Mouse (Mus musculus) mesoderm, embryonic 11.5 days (tissue): Measurements from ENCODE around the gene Plekhg1.

Experiments
- DNase-seq: peaks from one replicate; pipeline ENCODE4 v3.0.0-alpha.2; 2012; ENCODE audit warnings: low read depth, low spot score

The Plekhg1 gene

GRCm38 (mm10) chr10:4006296-4007015 lies 266.3 kb downstream of the Plekhg1 start:
- DNase-seq, result no peak
